Mouse (Mus musculus): ENCODE results near the gene Ace3. TPM values are rescaled to one million over a fixed set of nuclear protein-coding genes. Genes with fewer than 3 reads are reported as not detected.
A peak's percentile ranks its signal among the peaks of the same experiment; 100 is the strongest.

Ace3 gene
- total RNA-seq (2021), result not detected
- long read RNA-seq, experiment 1, result 0 reads
- long read RNA-seq, experiment 2, result 0 reads

- no peak for DNase-seq (ENCODE audit: low spot score in 2 of 2)
- TF ChIP-seq CTCF (conservative IDR thresholded peaks at IDR 0.05), result no peak
- H3K4me3 ChIP-seq, result no peak within 1 kb of the TSS
- H3K27ac ChIP-seq, result no peak within 1 kb of the TSS
Observed at GRCm38 (mm10) chr11:105994375-105994774, at the start of gene Ace3. Ace3 (plus strand) TSS chr11:105994675.

GRCm38 (mm10) chr11:105944770-105945672 lies 49.5 kb upstream of the Ace3 start:
- no peak for TF ChIP-seq CTCF (conservative IDR thresholded peaks at IDR 0.05)
- H3K27ac ChIP-seq, result peak overlapping the region; percentile 85; the same call in 1 of the 2 replicates

GRCm38 (mm10) chr11:105946694-105947154 lies 47.8 kb upstream of the Ace3 start:
- no peak overlapping the region for H3K4me3 ChIP-seq
- H3K27ac ChIP-seq, result no peak overlapping the region
- no peak for TF ChIP-seq CTCF (conservative IDR thresholded peaks at IDR 0.05)
- DNase-seq (ENCODE audit: low spot score in 2 of 2), result no peak

More at GRCm38 (mm10) chr11:105944770-105945672, 49.5 kb upstream of the Ace3 start:
- H3K4me3 ChIP-seq, result peak overlapping the region; percentile 68
- DNase-seq (ENCODE audit: low spot score in 2 of 2), result peak in 1 of 2 experiments; percentile 7

- DNase-seq (ENCODE audit: low spot score in 2 of 2), result no peak
- H3K4me3 ChIP-seq, result no peak overlapping the region
- no peak for TF ChIP-seq CTCF (conservative IDR thresholded peaks at IDR 0.05)
- H3K27ac ChIP-seq, result no peak overlapping the region
Observed at GRCm38 (mm10) chr11:105948255-105948654, 46.2 kb upstream of the Ace3 start.

GRCm38 (mm10) chr11:105950519-105950918 lies 44.0 kb upstream of the Ace3 start:
- no peak overlapping the region for H3K27ac ChIP-seq
- no peak for DNase-seq (ENCODE audit: low spot score in 2 of 2)
- H3K4me3 ChIP-seq, result no peak overlapping the region
- no peak for TF ChIP-seq CTCF (conservative IDR thresholded peaks at IDR 0.05)

- TF ChIP-seq CTCF (conservative IDR thresholded peaks at IDR 0.05), result no peak
- DNase-seq (ENCODE audit: low spot score in 2 of 2), result peak in 1 of 2 experiments; percentile 7
Observed at GRCm38 (mm10) chr11:105951601-105952044, 42.9 kb upstream of the Ace3 start.

GRCm38 (mm10) chr11:105952111-105952510 lies 42.4 kb upstream of the Ace3 start:
- Histone ChIP-seq H3K4me3 (no peak overlapping the region), H3K27ac (no peak overlapping the region)
- TF ChIP-seq CTCF (conservative IDR thresholded peaks at IDR 0.05), result no peak
- DNase-seq (ENCODE audit: low spot score in 2 of 2), result no peak

More at GRCm38 (mm10) chr11:105951601-105952044, 42.9 kb upstream of the Ace3 start:
- no peak overlapping the region for H3K27ac ChIP-seq
- no peak overlapping the region for H3K4me3 ChIP-seq

GRCm38 (mm10) chr11:105952911-105953386 lies 41.5 kb upstream of the Ace3 start, which contains the start of gene Cyb561:
Cyb561 (minus strand) TSS chr11:105953336.
- no peak for TF ChIP-seq CTCF (conservative IDR thresholded peaks at IDR 0.05)
- no peak within 1 kb of the TSS for H3K27ac ChIP-seq
- no peak within 1 kb of the TSS for H3K4me3 ChIP-seq
- no peak for DNase-seq (ENCODE audit: low spot score in 2 of 2)

GRCm38 (mm10) chr11:105953402-105953801 lies 41.1 kb upstream of the Ace3 start:
- no peak for DNase-seq (ENCODE audit: low spot score in 2 of 2)
- TF ChIP-seq CTCF (conservative IDR thresholded peaks at IDR 0.05), result no peak
- H3K27ac ChIP-seq, result no peak overlapping the region
- H3K4me3 ChIP-seq, result no peak overlapping the region

- Histone ChIP-seq H3K4me3 (no peak overlapping the region), H3K27ac (no peak overlapping the region)
- no peak for DNase-seq (ENCODE audit: low spot score in 2 of 2)
- no peak for TF ChIP-seq CTCF (conservative IDR thresholded peaks at IDR 0.05)
Observed at GRCm38 (mm10) chr11:105955815-105956430, 38.6 kb upstream of the Ace3 start.

GRCm38 (mm10) chr11:105957501-105957900 lies 37.0 kb upstream of the Ace3 start:
- DNase-seq (ENCODE audit: low spot score in 2 of 2), result no peak
- TF ChIP-seq CTCF (conservative IDR thresholded peaks at IDR 0.05), result no peak
- H3K4me3 ChIP-seq, result no peak overlapping the region
- H3K27ac ChIP-seq, result no peak overlapping the region

GRCm38 (mm10) chr11:105958566-105958965 lies 35.9 kb upstream of the Ace3 start:
- no peak overlapping the region for H3K27ac ChIP-seq
- no peak overlapping the region for H3K4me3 ChIP-seq
- DNase-seq (ENCODE audit: low spot score in 2 of 2), result no peak
- no peak for TF ChIP-seq CTCF (conservative IDR thresholded peaks at IDR 0.05)

- TF ChIP-seq CTCF (conservative IDR thresholded peaks at IDR 0.05), result no peak
- no peak overlapping the region for H3K27ac ChIP-seq
- peak overlapping the region; percentile 22; the same call in 1 of the 2 replicates for H3K4me3 ChIP-seq
- peak; percentile 37 to 41 for DNase-seq (ENCODE audit: low spot score in 2 of 2)
Observed at GRCm38 (mm10) chr11:105959355-105959754, 35.1 kb upstream of the Ace3 start.

Measured in layer of hippocampus, adult 2 months (tissue).